Mouse (Mus musculus) retina, adult 2 months (tissue): ENCODE data around the gene Ptgir.

Experiments
- DNase-seq: peaks from one replicate; pipeline ENCODE4 v3.0.0-alpha.2; 2012; ENCODE audit warnings: low read depth, low spot score

The Ptgir gene

GRCm38 (mm10) chr7:16891641-16892351 lies 14.5 kb upstream of the Ptgir start, which contains the start of gene Gng8:
TSS of gene Gng8 (plus strand) at chr7:16891786.
- peak; percentile 71 for DNase-seq

- DNase-seq: no peak
These were observed 13.9 kb upstream of the Ptgir start for GRCm38 (mm10) chr7:16892352-16892730.

DNA sequence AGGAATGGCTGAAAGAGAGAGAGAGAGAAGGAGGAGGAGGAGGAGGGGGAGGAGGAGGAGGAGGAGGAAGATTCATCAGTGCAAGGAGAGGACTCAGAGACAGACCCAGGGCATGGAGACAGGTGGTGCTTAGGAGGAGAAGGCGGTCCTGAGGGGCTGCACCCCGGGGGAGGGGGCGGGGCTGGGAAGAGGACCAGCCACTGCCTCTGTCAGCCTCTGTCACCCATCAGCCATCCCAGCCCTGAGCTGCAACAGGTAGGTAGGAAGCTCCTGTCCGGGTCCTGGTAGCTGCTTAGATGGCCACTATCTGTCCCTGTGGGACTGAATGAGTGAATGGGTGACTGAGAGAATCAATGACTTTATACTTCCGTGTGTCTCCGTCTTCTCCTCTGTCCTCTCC lies 12.7 kb upstream of the Ptgir start:
- no peak for DNase-seq

DNA sequence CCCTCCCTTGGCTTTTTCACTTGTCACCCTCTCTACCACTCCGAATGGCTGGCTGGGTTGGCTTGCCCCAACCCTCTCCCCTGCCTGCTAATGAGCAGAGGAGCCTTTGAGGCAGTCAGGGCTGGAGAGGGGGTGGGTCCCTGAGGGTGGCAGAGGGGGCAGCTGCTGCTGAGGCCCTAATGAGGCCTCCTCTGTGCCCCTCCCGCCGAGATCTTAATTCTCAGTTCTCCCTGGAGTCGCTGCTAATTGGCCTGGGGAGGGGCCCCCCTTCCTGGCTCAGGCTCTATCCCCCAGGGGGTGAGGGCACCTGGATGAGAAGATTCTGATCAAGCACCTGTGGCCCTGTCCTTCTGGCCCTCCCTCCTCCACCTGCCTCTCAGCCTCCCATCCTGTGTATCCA lies 12.0 kb upstream of the Ptgir start:
- no peak for DNase-seq

DNA sequence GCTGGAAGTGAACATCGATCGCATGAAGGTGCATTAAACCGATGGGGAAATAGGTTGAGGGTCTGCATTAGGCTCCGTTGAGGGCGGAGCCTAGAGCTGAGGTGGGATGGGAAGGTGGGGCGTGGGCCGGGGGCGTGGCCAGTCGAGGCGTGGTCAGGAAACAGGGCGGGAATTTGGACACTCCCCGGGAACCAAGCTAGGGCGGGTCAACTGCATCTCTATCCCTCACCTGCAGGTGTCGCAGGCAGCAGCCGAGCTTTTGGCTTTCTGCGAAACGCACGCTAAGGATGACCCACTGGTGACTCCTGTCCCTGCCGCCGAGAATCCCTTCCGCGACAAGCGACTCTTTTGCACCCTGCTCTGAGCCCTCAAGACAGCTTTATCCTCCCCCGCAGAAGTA lies 11.3 kb upstream of the Ptgir start:
- peak; percentile 53 for DNase-seq

GRCm38 (mm10) chr7:16895511-16895910 lies 10.8 kb upstream of the Ptgir start:
- DNase-seq: no peak

DNA sequence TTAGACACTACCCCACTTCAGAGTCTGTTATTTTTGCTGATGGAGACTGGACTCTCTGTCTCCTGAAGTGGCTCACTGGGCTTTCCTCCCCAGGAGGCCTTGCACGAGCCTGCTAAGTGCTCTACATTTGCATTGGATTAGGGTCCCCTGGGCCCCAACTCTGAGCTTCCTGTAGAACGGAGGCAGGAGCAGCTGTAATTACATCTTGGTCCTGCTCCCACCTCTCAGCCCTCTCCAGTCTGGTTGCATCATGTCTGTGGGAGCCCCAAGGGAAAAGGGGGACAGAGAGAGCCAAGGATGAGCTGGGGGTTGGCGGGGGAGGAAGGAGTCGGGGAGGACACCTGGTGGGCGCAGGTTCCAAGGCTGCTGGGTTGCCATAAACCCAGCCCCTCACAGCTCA lies 5.8 kb upstream of the Ptgir start:
- DNase-seq: no peak

- no peak for DNase-seq
These were observed 2.8 kb upstream of the Ptgir start for GRCm38 (mm10) chr7:16903439-16903955.

DNA sequence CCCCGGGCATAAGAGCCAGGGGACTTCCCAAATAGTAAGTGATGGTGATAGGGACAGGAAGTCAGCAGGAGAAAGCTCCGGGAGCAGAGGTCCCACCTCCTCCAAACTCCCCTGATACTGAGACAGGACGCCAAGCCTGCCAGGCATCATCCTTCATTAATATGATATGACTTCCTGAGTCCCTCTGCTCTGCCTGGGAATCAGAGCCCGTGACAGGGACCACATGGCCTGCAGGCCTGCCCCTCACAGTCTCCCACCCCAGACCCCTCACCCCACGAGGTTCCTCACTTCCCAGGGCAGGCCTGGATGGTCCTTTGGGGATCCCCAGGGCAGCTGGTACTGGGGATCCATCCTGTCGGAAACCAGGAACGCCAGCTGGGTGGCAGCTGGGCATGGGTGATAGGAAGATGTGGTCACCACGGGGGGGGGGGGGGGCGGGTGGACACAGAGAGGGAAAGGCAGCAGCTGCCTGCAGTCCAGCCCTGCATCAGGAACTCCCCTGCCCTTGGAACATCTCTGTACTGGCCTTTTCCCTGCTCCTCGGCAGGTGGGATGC lies 2.1 kb upstream of the Ptgir start:
- DNase-seq: no peak

GRCm38 (mm10) chr7:16905491-16906021 lies 734 bp upstream of the Ptgir start:
- no peak for DNase-seq

GRCm38 (mm10) chr7:16906889-16907559 lies 734 bp downstream of the Ptgir start:
- no peak for DNase-seq

DNA sequence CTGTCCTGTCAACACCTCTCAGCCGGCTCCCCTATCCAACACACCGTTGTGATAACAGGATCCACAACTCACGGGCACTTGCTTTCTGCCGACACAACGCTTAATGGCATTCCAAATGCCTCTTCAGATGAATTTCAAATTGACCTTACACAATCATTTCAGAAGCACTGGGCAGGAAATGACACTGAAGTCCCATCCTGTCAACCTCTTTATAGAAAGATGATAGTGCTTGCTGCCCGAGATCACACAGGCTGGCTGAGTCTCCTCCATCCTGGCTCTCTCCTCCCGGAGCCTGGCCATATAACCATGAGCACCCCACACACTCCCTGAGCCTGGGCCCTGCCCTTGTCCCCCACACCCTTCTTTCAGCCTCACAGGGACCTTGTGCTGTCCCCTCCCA lies 1.6 kb downstream of the Ptgir start:
- no peak for DNase-seq

DNA sequence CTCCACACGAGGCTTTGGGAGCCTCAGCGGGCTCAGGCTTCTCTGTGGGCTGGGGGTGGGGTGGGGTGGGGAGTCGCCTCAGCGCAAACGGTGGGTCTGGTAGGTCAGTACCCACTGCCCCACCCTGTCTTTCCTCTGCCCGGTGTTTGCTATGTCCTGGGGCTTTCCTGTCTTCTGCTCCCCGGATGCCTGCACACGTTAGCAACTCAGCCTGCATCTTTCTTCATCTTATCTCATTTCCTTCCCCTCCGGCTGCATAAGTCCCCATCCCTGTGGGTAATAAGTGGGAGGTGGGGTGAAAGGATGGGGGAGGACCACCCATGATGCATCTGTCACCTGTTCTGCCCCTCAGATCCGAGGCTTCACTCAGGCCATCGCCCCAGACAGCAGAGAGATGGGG lies 2.1 kb downstream of the Ptgir start:
- DNase-seq: no peak

GRCm38 (mm10) chr7:16908859-16909258 lies 2.6 kb downstream of the Ptgir start:
- no peak for DNase-seq

- DNase-seq: no peak
These were observed 3.6 kb downstream of the Ptgir start for GRCm38 (mm10) chr7:16909909-16910308.

DNA sequence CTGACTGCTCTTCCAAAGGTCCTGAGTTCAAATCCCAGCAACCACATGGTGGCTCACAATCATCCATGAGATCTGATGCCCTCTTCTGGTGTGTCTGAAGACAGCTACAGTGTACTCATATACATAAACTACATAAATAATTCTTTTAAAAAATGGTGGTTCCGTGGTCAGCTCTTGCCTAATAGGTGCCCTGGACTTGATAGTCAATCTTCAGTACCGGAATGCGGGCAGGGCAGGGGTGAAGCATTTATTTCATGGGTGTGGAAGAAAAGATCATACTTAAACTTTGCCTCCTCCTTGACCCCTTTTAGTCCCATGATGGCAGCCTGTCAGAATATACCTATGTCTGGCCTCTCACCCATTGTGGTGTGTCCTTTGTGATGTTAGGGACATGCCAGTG lies 5.6 kb downstream of the Ptgir start:
- DNase-seq: no peak

DNA sequence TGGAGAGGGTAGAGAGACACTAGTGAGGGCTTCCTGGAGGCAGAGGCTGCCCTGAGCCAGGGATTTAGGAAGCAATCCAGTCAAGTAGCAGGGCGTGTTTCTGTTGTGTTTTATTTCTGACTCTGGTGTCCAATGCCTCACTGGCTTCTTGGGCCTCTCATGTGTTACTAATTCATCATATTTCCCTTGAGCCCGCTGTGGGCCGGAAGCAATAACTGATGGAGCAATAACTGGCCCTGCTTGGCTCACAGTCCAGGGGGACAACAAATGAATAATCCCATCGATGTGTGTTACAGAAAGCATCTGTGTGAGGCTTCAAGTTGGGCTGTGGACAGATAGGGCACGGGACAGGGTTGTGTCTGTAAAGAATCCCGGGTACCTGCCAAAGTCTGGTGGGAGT lies 6.1 kb downstream of the Ptgir start:
- no peak for DNase-seq

DNA sequence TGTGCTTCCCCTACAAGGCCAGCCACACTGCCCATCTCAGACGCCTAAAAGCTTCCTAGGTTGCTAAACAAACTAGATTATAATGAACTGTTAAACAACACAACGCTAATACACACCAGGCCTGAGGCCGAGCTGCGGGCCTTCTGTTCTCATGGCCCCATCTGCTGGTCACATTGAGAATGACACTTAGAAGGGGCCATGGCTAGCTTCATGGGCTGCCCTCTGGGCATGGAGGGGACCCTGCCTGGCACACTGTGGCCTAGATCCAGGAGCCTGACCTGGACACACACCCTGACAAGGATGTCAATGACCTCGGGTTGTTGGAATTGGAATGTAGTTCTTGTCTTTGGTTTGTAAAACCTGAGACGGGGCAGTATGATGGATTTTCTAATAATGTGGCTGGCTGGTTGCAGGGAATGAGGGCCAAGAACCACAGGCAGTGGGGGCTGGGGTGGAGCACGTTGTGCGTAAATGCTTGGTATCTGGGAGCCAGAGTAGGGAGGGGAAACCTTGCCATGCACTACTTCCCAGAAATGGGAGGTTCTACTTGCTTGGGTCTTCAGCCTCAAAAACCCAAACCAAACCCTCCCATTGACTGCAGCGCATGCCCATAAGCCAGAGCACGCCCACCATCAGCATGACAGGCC lies 7.6 kb downstream of the Ptgir start:
- DNase-seq: no peak

DNA sequence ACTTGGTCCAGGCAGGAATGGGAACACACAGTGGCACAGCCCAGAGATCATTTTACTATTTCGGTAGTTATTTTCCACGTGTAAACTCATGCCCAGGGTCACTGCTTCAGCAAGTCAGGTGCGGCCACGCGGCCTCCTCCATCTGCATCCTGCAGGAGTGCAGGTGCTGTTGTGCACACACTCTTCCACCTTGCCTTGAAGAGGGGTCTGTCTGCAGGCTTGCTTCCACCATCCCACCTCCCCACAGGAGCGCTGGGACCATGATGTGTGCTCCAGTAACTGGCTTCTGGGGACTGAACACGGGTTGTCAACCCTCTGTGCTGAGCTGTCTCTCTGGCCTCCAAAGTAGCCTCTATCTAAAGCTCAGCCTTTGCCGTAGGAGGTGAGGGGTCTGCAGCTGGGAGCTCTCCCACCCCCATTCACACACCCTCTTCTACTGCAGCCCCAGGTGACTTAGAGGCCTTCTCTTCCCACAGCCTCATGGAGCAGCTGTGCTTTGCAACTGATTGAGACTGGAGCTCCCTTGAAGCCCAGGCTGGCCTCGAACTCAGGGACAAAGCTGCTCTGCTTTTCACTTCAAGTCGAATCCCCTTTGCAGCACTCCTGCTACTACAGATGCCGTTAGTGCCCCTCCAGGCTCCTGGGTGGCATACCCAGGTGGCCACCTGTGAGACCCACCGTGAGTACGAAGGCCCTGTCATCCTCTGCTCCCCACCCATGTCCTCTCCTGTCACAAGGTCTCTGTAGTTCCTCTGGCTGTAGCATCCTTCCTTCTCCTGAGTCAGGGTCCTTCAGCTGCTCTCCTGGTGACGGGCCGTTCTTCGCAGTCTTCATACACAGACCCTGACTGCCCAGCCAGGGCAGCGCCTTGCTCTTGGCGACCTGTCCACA lies 8.4 kb downstream of the Ptgir start:
- no peak for DNase-seq

DNA sequence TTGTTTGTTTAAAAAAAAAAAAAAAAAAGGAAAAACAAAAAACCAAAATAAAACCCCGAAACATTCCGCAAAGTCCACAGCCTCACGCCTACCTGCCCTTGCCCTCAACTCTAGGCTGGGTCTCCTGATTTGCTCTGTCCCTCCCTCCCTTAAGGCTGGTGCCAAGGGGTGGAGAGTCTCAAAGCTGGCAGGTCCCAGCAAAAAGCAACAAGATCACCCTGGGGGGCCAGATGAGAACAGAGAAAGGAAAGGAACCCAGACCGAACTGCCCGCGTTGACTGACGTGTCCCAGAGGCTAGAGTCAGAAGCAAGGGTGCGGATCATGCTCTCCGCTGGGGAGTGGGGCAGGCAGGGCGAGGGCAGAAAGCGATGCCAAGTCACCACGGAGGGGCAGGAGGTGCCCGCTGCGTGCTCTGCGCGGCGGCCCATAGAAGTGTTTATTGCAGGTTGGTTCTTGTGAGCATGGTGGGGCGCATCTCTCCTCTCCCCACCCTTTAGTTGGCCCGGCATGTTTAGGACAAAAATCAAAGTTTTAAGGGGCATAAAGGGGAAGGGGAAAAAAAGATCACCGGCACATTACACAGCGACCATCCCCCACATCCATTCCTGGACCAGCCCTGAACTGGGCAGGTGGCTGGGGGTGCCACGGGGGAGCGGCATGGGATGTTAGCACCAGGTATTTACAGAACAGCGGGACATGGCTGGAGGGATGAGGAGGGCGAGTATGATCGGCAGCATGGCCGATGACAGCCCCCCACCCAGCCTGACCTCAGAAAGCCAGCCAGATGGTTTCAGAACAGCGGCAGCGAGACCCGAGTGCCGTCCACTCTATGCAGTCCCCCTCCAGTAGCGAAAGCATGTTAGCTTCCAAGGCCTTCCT lies 9.4 kb downstream of the Ptgir start:
- DNase-seq: no peak
